Mouse (Mus musculus) myocyte (in vitro differentiated cells): ENCODE results near the gene Elavl2.

Source experiments
- CEBPB ChIP-seq: IDR thresholded peaks from 2 replicates; pipeline ENCODE4 v1.6.1; 2011; ENCODE audit warnings: mild to moderate bottlenecking, moderate library complexity; ENCODE audit not compliant: poor library complexity, insufficient read depth, severe bottlenecking
- POLR2A ChIP-seq: IDR thresholded peaks from one replicate; pipeline ENCODE4 v1.6.1; 2011; ENCODE audit warnings: low read depth, mild to moderate bottlenecking, control low read depth, moderate library complexity; ENCODE audit not compliant: insufficient read length

DNA sequence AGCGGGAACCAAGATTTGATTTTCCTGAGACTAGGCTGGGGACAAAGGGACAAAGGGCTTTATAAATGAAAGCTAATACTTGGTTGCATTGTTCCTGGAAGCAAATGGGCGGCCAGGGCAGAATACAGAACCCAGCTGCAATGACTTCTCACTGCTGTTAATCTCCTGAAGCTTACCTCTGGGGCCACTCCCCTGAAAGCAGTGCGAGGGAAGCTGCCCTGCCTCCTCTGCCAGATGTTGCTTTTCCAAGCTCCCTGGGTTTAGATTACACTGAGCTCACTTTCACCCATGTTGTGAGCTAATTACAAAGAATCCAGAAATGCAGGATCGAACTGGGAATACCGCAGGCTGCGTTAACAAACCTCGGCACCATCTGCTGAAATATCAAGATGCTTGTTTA, 163.6 kb downstream of the Elavl2 start:
- TF ChIP-seq POLR2A (no peak), CEBPB (no peak)
